Mouse (Mus musculus) heart, adult 11 months (tissue): ENCODE measurements at regions not wholly inside any gene's neighbourhood (a gene's known extent, or its start where the extent isn't known, plus 50 kb on each side); places are given as distances from the start of the nearest gene placed in this dataset.

ENCODE experiments used
- DNase-seq: peaks from one replicate; pipeline ENCODE4 v3.0.0; 2022

GRCm38 (mm10) chr5:15773839-15774238 is 59.8 kb upstream of the Speer4c start:
- no peak for DNase-seq

GRCm38 (mm10) chr5:15774567-15774966 is 60.5 kb upstream of the Speer4c start:
- no peak for DNase-seq

GRCm38 (mm10) chr5:15776106-15776505 is 62.0 kb upstream of the Speer4c start:
- no peak for DNase-seq

DNA sequence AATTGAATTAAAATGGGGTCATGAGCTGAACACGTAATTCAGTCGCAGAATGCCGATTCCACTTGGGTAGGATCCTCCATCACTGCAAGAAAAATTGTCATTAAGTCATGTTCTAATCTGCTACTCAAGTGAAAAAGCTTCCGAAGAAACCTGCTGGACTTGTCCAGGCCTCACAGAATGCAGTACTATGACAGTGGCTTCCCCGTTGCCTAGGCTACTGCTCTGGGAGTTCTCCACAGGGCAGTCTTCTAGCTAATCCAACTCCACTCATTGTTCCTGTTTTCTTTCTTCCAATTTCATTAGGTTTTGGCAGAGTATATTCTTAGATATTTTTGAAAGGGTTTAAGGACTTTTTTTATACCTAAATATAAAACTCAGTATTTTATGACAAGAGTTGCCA is 89.5 kb upstream of the Speer4c start:
- DNase-seq = no peak

DNA sequence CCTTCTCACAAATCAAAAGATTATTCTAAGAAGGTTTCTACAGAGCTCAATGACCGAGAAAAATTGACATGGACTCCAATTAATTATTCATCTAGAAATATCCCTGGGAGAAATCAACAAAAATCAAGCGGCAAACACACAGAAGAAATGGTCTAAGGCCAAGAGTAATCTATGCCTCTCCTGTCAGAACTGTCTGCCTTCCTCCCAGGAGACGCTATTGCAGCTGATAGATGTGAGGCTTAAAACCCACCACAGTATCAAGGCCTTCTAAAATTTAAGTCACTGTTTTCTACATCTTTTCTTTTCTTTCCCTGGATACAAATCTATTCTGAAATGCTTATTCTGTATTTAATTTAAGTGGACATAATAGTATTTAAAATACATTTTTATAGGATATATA is 102.8 kb upstream of the Speer4c start:
- DNase-seq = no peak

- DNase-seq = no peak
These were observed 103.3 kb upstream of the Speer4c start for GRCm38 (mm10) chr5:15817366-15817765.

GRCm38 (mm10) chr5:15822989-15823388 is 108.9 kb upstream of the Speer4c start:
- DNase-seq = no peak

- DNase-seq = no peak
These were observed 103.0 kb upstream of the Cacna2d1 start for GRCm38 (mm10) chr5:15831527-15831926.

DNA sequence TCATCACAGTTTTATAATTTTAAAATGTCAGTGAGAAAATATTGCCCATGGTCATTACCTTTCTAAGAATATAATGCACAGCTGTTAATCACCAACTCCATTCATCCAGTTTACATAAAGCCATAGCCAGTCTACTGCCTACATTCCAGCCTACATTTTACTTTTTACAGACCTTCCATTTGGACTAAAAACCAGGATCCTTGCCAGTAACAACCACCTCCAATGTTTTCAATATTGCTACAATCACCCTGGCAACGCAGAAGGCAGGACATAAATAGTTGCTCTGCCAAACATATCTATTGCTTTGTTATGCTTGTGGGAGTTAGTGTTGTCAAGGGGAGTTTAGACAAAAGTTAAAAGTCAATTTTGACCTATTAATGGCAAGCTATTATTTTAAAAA is 102.2 kb upstream of the Cacna2d1 start:
- no peak for DNase-seq

- DNase-seq = no peak
These were observed 96.2 kb upstream of the Cacna2d1 start for GRCm38 (mm10) chr5:15838108-15838972.

DNA sequence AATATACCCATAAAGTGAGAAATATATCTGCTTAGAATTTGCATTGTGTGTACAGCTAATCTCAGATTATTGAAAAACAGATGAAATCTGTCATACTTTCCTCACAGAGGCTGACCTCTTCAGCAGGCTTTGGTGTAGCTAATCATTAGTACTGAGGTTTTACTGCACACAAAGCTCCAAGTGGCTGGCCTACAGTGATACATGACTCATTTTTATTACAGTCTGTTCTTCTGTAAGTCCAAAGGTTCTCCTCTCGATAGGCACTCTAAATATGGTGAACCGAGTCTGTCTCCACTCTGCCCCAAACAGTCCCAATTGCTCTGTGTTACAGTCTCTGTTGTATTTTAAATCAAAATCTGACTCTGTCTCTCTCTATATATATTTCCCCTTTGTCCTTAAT is 87.7 kb upstream of the Cacna2d1 start:
- DNase-seq = no peak

DNA sequence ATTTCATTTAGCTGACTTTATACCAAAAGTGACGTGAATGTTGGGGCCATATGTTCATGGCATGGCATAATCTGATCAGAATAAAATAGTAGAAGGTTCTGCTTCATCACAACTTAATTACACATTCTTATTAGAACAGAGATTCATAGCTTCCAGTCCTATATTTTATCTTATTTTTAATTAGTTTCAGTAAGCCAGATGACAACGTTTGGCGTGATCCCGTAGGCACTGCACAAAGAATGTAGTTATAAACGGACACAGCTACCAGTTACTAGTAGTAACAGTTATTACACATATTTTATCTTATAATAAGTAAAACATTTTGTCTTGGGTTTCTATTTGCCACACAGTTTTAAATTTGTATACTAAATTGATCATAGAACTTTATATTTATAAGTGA is 85.0 kb upstream of the Cacna2d1 start:
- DNase-seq = no peak

- peak; percentile 64 for DNase-seq
These were observed 84.2 kb upstream of the Cacna2d1 start for GRCm38 (mm10) chr5:15850126-15850801.

DNA sequence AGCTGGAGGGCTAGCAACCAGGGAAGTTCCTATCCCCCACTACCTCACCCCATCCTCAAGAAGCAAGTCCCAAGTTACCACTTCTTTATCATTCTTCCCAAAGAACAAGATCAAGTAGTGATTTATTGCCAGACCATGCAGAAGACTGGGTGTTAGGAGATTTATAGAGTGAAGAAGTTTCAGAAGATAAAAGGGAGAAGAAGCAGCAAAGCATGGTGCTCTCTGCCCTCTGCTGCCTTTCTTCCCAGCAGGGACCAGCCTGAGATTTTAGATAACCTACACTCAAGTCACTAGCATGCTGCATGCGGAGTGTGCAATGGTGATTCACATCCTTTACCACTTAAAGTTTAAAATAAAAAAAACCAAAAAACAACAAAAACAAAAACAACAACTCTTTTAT is 79.7 kb upstream of the Cacna2d1 start:
- no peak for DNase-seq

- no peak for DNase-seq
These were observed 77.5 kb upstream of the Cacna2d1 start for GRCm38 (mm10) chr5:15857034-15857433.

DNA sequence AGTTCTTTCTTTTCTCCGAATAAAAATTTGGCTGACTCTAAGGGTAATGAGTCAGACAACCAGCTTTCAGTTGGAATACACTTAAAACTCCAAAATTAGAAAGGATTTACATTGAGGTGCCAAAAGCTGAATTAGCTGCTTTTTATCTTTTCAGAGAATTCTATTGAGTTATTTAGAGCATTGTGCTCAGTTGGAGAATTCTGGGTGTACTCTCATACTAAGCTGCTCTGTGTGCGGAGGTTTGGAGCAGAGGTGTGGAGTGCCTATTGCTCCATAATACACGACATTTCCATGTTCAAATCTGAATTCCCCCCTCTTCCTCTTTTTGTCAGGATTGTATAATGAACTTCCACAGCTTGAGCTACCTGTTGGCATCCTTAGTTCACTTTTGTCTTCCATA is 60.4 kb upstream of the Cacna2d1 start:
- no peak for DNase-seq

DNA sequence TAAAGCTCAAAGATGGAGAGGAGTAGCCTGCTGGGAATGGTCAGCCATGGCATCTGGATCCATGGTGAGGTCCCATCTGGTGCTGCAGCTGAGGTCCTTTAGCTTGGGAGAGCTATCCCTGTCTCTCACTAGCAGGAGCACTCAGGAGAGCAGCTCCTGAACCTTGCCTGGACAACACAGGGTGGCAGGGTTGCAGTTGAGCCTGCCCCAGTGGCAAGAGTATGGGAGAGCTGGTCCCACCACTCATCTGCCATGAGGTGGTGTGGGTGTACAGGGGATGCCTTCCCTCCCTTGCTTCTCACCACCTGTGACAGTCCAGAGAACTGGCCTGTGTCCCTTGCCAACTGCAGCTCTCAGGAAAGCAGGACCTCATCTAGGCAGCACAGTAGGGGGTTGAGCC is 51.5 kb upstream of the Cacna2d1 start:
- no peak for DNase-seq
